Mouse (Mus musculus): ENCODE results near the gene Atxn10.

GRCm38 (mm10) chr15:85347058-85347700, 11.1 kb downstream of the Atxn10 start:
- TF ChIP-seq POLR2A (IDR thresholded peaks at IDR 0.05; ENCODE audit: insufficient read length, low read depth) (no peak), CEBPB (IDR thresholded peaks at IDR 0.05; ENCODE audit: insufficient read depth, poor library complexity, severe bottlenecking) (no peak)

Measured in myocyte (in vitro differentiated cells).